Mouse (Mus musculus): ENCODE measurements around the gene Nt5dc3.

GRCm38 (mm10) chr10:86779816-86780500, 1.2 kb downstream of the Nt5dc3 start:
- TF ChIP-seq POLR2A (IDR thresholded peaks at IDR 0.05; ENCODE audit: insufficient read length, low read depth) (no peak), E2F4 (IDR thresholded peaks at IDR 0.05; ENCODE audit: insufficient read depth) (no peak), USF1 (IDR thresholded peaks at IDR 0.05; ENCODE audit: low read depth) (no peak), MYOG (IDR thresholded peaks at IDR 0.05; ENCODE audit: control insufficient read depth in 1 of 3, insufficient read depth in 1 of 3, insufficient read length in 2 of 3, low read depth in 2 of 3) (no peak), MAX (IDR thresholded peaks at IDR 0.05; ENCODE audit: low read depth) (no peak), TCF12 (IDR thresholded peaks at IDR 0.05; ENCODE audit: insufficient read depth, poor library complexity, severe bottlenecking) (no peak), CEBPB (IDR thresholded peaks at IDR 0.05; ENCODE audit: insufficient read depth, poor library complexity, severe bottlenecking) (no peak), MYOD1 (IDR thresholded peaks at IDR 0.05; ENCODE audit: control insufficient read depth in 1 of 3, insufficient read length in 2 of 3, low read depth in 2 of 3) (no peak), SRF (IDR thresholded peaks at IDR 0.05; ENCODE audit: control insufficient read depth, insufficient read length, low read depth) (no peak), POLR2AphosphoS2 (IDR thresholded peaks at IDR 0.05; ENCODE audit: insufficient read length, low read depth) (no peak), REST (IDR thresholded peaks at IDR 0.05; ENCODE audit: insufficient read depth, insufficient read length) (no peak), TCF3 (IDR thresholded peaks at IDR 0.05; ENCODE audit: insufficient read length, low read depth) (no peak)
